Mouse (Mus musculus): ENCODE measurements around the gene Lpgat1. TPM values are rescaled to one million over a fixed set of nuclear protein-coding genes. Genes with fewer than 3 reads are reported as not detected.

The Lpgat1 gene
- total RNA-seq, 2 experiments from 2014 or later, result 21.9 to 38.7 TPM

DNA sequence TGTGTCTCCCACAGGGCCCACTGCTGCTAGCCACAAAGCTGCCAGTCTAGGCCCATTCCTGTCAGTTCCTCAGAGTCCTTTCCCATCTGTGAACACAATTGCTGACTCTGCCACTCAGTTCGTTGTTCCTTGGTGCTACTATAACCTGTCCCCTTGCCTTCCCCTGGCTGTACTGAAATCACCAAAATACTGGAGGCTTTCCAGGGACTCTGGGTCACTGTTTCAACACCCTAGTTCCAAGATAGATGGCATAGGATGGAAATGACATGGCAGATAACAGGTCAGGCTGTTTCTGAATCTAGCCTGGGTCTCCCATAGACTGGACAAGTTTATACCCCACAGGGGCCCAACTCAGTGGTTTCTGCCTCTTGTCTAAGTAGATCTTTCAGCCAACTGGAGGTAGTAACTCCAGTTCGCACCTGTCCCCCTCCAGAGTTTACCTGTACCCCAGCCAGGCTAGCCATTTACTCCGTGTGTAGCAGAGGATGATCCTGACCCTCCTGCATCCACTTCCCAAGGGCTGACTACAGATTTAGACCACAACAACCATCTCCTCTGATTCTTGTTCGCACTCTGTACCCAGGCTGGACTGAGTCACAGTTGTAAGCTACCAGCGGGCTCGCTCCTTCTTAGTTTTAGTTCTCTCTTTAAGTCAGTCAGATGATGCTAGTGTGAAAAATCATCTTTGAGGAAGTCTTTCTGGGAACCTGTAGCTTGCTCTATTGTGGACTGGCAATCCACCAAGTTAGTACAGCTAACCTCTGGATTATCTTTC is 23.1 kb downstream of the Lpgat1 start:
- H3K4me3 ChIP-seq, result no peak overlapping the region
- no peak for TF ChIP-seq CTCF (IDR thresholded peaks at IDR 0.05)
- no peak for DNase-seq
- no peak overlapping the region for H3K27ac ChIP-seq
- intact Hi-C loops (cut with DNase I), result no loop called here

DNA sequence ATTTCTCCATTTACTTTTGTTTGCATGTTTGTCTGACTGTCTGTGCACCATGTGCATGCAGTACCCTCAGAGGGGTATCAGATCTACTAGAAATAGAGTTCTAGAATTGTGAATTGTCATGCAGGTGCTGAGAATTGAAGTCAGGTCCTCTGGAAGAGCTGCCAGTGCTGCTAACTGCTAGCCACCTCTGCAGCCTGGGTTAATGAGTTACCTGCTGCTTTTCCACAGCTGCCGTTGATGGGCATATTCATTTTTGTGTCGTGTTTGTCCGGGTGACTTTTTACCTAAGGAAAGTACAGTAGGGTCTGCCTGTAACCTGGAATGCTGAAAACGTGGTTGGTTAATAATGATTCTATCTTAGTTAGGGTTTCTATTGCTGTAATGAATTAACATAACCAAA is 24.0 kb downstream of the Lpgat1 start:
- TF ChIP-seq CTCF (IDR thresholded peaks at IDR 0.05), result no peak
- H3K4me3 ChIP-seq, result no peak overlapping the region
- H3K27ac ChIP-seq, result no peak overlapping the region
- intact Hi-C loops (cut with DNase I), result no loop called here
- DNase-seq, result no peak

GRCm38 (mm10) chr1:191748431-191748830 is 30.8 kb downstream of the Lpgat1 start:
- Histone ChIP-seq H3K27ac (no peak overlapping the region), H3K4me3 (no peak overlapping the region)
- intact Hi-C loops (cut with DNase I), result no loop called here
- TF ChIP-seq CTCF (IDR thresholded peaks at IDR 0.05), result no peak
- DNase-seq, result no peak

GRCm38 (mm10) chr1:191756520-191757199 is 39.0 kb downstream of the Lpgat1 start:
- no peak for DNase-seq
- Histone ChIP-seq H3K4me3 (no peak overlapping the region), H3K27ac (no peak overlapping the region)
- no peak for TF ChIP-seq CTCF (IDR thresholded peaks at IDR 0.05)
- intact Hi-C loops (cut with DNase I), result no loop called here

GRCm38 (mm10) chr1:191774106-191774505 is 56.5 kb downstream of the Lpgat1 start:
- no peak for DNase-seq
- Histone ChIP-seq H3K4me3 (no peak overlapping the region), H3K27ac (no peak overlapping the region)
- intact Hi-C loops (cut with DNase I), result no loop called here
- no peak for TF ChIP-seq CTCF (IDR thresholded peaks at IDR 0.05)

DNA sequence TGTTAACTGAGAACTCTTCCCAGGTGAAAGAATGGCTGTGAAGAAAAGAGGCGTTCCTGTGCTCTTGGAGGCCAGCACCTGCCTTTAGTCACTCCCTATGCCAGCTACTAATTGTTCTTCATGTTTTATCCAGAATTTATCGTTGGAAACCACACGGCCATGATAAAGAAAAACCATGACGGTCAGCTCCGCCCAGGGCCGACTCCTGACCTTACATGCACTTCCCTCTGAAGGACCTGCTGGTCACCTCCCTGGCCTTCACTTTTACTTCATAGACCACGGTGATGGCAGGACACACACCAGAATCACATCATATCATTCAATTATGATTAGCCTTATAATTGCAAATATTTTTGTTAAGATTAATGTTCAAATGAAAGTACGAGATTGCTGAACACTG is 57.5 kb downstream of the Lpgat1 start:
- TF ChIP-seq CTCF (IDR thresholded peaks at IDR 0.05), result no peak
- DNase-seq, result no peak
- Histone ChIP-seq H3K4me3 (no peak overlapping the region), H3K27ac (no peak overlapping the region)
- intact Hi-C loops (cut with DNase I), result no loop called here

- H3K4me3 ChIP-seq, result no peak overlapping the region
- no peak overlapping the region for H3K27ac ChIP-seq
- DNase-seq, result no peak
- intact Hi-C loops (cut with DNase I), result no loop called here
- no peak for TF ChIP-seq CTCF (IDR thresholded peaks at IDR 0.05)
Measured at GRCm38 (mm10) chr1:191777521-191777920, 59.9 kb downstream of the Lpgat1 start.

GRCm38 (mm10) chr1:191780470-191780869 is 62.8 kb downstream of the Lpgat1 start:
- intact Hi-C loops (cut with DNase I), result no loop called here
- H3K27ac ChIP-seq, result no peak overlapping the region
- DNase-seq, result no peak
- H3K4me3 ChIP-seq, result no peak overlapping the region
- TF ChIP-seq CTCF (IDR thresholded peaks at IDR 0.05), result no peak

DNA sequence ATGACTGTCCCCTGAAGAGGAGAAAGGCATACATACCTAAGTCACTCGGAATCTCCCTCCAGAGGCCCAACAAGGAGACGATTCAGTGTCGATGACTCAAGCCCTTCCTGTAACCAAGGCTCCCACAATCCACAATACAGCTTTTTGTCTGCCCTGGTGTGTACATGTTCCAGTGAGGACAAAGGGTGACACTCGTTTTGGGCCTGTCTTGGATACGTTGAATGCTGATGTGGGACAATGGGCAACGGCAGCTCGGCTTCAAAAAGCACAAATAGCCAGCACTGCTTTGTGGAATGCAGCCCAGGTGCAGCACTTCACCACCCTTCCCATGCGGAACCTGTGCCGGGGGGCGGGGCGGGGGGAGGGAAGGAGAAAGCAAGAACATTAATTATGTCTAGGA is 67.5 kb downstream of the Lpgat1 start:
- Histone ChIP-seq H3K4me3 (no peak overlapping the region), H3K27ac (no peak overlapping the region)
- intact Hi-C loops (cut with DNase I), result no loop called here
- TF ChIP-seq CTCF (IDR thresholded peaks at IDR 0.05), result no peak
- no peak for DNase-seq

GRCm38 (mm10) chr1:191786255-191786654 is 68.6 kb downstream of the Lpgat1 start:
- intact Hi-C loops (cut with DNase I), result no loop called here
- TF ChIP-seq CTCF (IDR thresholded peaks at IDR 0.05), result no peak
- no peak for DNase-seq
- Histone ChIP-seq H3K27ac (no peak overlapping the region), H3K4me3 (no peak overlapping the region)

GRCm38 (mm10) chr1:191787379-191787778 is 69.7 kb downstream of the Lpgat1 start:
- Histone ChIP-seq H3K4me3 (no peak overlapping the region), H3K27ac (no peak overlapping the region)
- intact Hi-C loops (cut with DNase I), result no loop called here
- no peak for DNase-seq
- TF ChIP-seq CTCF (IDR thresholded peaks at IDR 0.05), result no peak

DNA sequence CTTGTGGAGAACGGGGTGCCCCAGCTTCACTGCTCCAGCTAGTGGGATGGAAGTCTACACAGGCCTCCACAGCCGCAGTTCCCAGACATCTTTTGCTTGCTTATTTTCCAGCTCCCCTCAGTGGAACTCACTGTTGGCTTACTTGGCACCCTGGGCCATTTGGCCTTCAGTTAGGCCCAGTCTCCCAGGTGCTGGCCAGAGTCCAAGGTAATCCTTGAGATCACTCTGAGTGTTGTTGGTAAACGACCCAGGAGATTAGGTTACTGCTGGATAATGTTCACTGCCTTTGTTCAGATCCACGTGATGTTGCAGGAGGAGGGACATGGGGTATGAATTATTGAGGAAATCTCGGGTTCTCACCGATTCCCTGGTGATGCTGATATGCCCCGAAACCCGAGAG is 75.4 kb downstream of the Lpgat1 start:
- DNase-seq, result no peak
- Histone ChIP-seq H3K27ac (no peak overlapping the region), H3K4me3 (no peak overlapping the region)
- intact Hi-C loops (cut with DNase I), result no loop called here
- TF ChIP-seq CTCF (IDR thresholded peaks at IDR 0.05), result no peak

GRCm38 (mm10) chr1:191793888-191794532 is 76.4 kb downstream of the Lpgat1 start:
- H3K4me3 ChIP-seq, result no peak overlapping the region
- no peak for DNase-seq
- no peak for TF ChIP-seq CTCF (IDR thresholded peaks at IDR 0.05)
- intact Hi-C loops (cut with DNase I), result no loop called here
- no peak overlapping the region for H3K27ac ChIP-seq
